Mouse (Mus musculus): ENCODE results near the gene Zswim3. TPM values are rescaled to one million over a fixed set of nuclear protein-coding genes. Genes with fewer than 3 reads are reported as not detected.

Zswim3 gene
- polyA plus RNA-seq (2014; fragmentation: Illumina TruSeq; extraction: RNeasy Lipid Tissue Mini Kit (QIAGEN cat#74804); ENCODE audit: low read depth, low replicate concordance), result 1.8 TPM

DNA sequence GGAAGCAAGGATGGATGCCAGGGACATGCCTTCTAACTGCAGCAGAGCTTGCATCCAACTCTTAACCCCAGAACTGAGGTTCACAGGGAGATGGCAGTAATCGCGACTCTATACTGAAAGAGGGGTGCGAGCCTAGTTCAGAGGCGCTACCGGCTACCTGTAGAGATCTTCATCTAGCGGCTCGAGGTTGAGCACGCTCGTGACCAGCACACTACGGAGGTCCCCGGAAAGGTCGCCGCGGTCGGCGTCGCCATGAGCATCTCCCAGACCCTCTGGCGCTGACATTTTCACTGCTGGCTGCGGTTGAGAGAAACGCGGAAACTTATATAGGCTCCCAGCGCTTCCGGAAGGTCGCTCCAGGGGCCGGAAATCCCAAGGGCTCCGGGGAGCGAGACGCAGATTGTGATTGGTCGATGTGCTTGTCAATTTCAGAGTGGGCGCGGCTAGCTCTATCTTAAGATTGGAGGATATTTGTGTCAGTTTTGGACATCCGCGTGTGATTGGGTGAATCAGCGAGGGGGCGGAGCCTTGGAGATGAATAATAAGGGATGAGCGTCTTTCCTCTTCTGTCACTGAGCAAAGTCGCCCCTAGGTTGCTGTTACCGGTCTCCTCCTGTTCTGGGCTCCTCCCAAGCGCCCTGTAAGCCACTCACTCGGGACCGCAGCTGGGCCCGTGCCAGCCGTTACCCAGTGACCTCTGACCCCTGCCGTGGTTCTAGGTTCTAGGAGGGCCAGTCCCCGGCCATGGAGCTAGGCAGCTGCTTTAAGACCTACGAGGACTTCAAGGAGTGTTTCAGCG lies at the start of gene Zswim3, which contains the start of gene Acot8:
Zswim3 (plus strand) TSS at position 566 of the 799 bp plus-strand sequence.
Acot8 (minus strand) TSS at position 350 of the 799 bp plus-strand sequence.

DNA sequence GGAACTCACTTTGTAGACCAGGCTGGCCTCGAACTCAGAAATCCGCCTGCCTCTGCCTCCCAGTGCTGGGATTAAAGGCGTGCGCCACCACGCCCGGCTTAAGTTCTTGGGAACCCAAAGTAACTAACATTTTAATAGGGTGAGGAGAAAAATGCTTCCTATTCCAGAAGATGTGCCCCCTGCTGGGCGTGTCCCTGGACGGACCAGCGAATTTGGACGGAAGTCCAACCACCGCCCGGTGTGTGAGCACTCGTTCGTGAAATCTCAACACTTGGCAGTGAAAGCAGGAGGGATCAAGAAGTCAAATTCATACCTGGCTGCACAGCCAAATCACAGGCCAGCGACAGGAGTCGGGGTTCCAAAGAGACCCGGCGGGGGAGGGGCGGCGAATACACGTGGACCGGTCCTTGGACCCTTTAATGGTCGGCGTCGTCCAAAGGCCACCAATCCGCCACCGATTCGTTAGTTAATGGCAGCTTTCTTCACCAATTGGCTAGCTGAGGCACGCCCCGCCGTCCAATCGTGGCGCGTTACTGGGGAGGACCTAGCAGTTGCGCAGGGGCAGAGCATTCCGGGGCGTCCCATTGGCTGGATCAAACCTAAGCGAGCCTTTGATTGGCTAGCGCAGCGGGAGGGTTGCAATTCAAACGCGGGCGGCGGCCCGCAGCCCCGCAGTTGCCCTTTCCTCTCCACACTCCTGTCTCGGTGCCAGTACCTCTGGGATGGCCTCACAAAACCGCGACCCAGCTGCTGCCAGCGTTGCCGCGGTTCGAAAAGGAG lies 35.5 kb upstream of the Zswim3 start, which contains the start of gene Ube2c:
Ube2c (plus strand) TSS at position 641 of the 780 bp plus-strand sequence.

DNA sequence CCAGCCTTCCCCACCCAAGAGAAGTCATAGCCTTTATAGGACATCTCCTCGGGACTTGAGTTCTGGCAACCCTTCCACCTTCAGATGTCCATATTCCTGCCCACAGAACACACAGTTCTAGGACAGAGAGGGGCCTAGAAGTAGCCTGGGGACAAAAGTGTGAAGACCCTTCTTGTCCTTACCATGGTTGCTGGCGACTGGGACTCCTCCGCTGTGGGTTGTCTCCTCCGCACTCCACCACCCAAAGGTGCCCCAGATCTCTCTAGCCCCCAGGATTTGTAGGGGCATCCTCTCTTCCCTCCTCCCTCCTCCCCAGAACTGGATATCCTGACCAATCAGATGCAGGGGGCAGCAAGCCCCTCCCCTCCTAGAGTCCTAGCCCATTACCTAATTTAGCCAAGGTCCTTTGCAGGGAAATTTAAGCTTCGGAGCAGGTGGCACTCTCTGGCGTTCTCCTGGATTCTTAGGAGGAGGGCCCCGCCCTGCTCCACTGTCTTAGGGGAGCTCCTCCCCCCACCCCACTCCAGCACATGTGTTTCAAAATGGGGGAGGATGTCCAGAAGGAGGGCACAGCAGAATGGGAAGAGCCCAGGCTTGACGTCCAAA lies 25.3 kb upstream of the Zswim3 start, which contains the start of gene Tnnc2:
Tnnc2 (minus strand) TSS at position 487 of the 606 bp plus-strand sequence.

DNA sequence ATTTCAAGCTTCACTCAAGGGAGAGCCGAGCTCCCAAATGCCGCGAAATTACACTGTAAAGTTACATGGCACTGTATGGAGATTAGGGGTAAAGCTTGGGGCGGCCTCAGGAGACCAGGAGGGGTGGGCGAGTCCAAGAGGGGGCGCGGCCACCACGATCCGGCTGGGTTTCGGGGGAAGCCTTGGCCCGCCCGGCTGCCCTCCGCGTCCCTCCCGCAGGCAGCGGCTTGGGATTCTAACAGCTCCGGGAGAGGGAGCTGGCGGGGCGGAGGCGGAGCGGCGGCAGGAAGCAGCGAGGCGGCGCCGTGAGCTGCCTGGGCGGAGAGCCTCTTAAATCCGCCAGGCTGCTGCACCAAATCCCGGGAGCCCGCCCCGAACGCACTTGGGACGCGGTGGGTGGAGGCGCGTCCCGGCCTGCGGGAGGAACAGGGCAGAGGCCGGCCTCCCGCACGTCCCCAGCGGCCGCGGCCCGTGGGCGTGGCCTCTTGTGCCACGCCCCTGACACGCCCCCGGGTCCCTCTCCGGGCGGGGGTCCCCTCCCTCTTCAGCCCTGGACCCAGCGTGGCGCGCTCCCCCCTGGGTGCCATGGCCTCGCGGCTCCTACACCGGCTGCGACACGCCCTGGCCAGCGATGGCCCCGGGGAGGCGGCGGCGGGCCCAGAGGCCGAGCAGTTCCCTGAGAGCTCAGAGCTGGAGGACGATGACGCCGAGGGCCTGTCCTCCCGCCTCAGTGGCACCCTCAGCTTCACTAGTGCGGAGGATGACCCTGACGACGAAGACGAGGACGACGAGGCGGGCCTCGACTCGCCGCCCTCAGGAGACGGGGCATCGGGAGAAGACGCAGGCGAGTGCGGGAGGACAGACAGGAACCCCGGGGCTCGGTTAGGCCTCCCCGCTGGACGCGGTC lies 19.2 kb upstream of the Zswim3 start, which contains the start of gene Snx21:
Snx21 (plus strand) TSS at position 343 of the 907 bp plus-strand sequence.

DNA sequence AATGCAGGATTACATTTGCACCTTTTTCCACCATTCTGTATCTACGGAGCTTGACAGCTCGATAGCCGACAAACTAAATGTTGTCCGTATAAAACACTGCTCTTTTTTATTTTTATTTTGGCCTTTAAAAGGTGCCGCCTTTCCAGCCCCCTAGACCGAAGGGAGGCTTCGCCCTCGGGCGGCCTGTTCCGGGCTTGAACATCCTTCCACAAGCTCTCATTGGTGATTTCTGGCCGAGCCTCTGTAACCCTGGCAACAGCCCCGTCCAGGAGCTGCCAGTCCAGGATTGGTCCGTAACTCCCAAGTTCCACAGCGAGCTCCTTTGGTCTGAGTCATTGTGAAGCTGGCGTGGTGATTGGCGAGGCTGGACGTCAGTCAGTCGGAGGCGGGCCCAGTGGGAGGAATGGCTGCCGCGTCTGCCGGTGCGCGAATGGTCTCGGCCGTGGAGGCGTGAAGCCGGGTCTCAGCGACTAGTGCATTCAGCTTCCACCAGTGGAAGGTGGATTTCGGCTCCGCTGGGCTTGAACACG lies 17.8 kb downstream of the Zswim3 start, which contains the start of gene Zswim1:
Zswim1 (plus strand) TSS at position 51 of the 530 bp plus-strand sequence.

DNA sequence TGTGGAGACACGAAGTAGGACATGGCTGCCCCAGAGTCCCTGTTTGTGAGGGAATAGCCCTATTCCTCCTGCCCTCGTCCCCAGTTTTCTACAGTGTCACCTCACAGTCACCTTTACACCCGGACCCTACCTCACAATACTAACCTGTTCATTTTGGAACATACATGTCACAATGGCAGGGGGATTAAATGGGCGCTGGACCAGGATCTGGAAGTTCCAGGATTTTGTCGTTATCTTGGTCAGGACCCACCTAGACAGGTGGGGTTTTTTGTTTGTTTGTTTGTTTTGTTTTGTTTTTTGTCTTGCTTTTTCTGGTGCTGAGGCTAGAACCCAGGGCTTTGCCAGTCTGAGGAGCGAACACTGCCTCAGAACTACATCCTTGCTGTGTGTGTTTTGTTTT lies 23.5 kb downstream of the Zswim3 start, which contains the start of gene Spata25:
Spata25 (minus strand) TSS at position 101 of the 400 bp plus-strand sequence.

DNA sequence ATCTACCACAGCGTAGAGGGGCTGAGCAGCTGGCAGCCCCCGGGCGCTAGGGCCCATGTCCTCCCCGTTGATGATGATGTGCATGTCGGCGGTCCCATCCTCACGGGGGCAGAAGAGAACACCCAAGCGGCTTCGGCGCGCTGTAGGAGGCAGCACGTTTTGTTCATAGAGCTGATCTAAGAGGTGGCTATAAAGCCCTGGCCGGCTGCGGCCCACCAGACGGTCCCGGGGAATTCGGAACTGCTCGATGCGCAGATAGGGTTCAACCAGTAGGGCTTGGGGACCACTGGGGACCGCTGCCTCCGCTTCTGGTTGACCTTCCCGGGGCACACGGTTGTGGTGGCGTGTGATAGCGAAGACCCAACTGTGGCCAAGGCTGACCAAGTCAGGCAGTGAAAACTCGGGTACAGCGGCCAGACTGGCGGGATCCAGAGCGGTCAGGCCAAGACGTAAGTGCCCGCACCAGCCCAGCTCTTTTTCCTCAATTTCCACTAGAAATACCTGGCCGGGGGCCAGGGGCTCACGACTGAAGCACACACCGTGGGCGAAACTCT lies 27.9 kb downstream of the Zswim3 start, which contains the start of gene Ctsa:
Ctsa (plus strand) TSS at position 126 of the 554 bp plus-strand sequence.

DNA sequence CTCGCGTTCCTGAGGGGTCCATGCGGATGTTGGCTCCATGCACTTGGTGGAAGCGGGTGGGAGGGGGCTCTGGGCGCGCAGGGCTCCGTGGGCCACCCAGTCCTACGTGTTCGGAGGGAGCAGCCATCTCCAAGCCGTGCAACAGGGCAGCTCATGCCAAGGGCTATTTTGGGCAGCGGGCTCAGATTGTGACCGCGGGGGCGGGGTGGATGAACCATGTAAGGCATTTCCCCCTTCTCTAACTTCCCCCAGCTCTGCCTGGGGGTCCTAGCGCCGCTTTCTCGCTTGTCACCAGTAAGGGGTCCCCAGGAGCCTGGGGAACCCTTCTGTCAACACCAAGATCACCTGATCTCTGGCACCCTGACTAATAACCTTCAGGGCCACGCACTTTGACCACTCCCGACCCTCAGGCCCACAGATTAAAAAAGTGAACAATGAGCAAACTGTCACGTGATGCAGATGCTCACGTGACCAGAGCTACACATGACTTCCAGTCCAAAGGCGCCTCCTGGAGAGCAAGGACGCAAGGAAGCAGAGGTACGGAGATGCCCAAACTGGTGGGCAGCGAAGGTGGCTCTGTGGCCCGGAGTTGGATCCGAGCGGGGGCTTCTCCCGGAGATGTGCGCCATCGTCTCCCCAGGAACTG lies 28.5 kb downstream of the Zswim3 start, which contains the start of gene Neurl2:
Neurl2 (minus strand) TSS at position 143 of the 646 bp plus-strand sequence.

DNA sequence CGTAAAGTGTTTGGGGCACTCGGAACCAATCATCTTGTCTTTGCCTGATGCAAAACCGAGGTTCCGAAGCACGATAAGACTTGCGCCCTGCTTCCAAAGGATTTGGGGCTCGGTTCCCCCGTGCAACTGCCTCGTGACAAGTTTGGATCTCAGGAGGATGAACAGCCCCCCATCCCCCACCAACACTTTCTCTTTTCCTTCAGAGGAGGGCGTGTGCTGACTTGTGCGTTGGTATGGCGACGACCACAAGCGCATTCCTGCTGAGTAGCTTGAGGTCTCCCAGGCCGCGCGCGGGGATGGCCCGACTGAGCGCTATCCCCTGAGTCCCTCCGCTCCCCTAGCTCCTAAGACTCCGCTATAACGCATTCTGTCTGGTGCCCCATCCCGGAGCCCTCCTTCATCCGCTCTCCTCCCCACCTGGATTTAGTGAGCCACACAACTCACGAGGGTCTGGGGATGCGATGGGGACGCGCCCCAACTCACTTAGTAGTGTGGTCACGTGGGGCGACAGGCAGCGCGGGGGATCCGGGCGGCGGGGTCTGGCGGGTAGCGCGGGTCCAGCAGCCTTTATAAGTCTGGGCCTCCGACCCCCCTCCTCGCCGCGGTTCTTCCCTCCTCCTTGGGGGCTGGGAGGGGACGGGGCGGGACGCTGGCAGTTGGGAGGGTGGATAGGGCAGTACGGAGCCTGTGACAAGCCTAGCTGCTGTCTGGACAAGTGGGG lies 52.4 kb downstream of the Zswim3 start, which contains the start of gene Pltp:
Pltp (minus strand) TSS at position 611 of the 721 bp plus-strand sequence.

Other genes with a start within 250 kb of the Zswim3 start
- gene Wfdc2, start 242.7 kb upstream of the Zswim3 start, polyA plus RNA-seq (2014; fragmentation: Illumina TruSeq; extraction: RNeasy Lipid Tissue Mini Kit (QIAGEN cat#74804); ENCODE audit: low read depth, low replicate concordance), result not detected
- not detected for gene Spint3, start 231.6 kb upstream of the Zswim3 start, polyA plus RNA-seq (2014; fragmentation: Illumina TruSeq; extraction: RNeasy Lipid Tissue Mini Kit (QIAGEN cat#74804); ENCODE audit: low read depth, low replicate concordance)
- gene Wfdc6a, start 219.7 kb upstream of the Zswim3 start, polyA plus RNA-seq (2014; fragmentation: Illumina TruSeq; extraction: RNeasy Lipid Tissue Mini Kit (QIAGEN cat#74804); ENCODE audit: low read depth, low replicate concordance), result not detected
- gene Eppin, start 211.5 kb upstream of the Zswim3 start, polyA plus RNA-seq (2014; fragmentation: Illumina TruSeq; extraction: RNeasy Lipid Tissue Mini Kit (QIAGEN cat#74804); ENCODE audit: low read depth, low replicate concordance), result not detected
- gene Wfdc6b, start 191.6 kb upstream of the Zswim3 start, polyA plus RNA-seq (2014; fragmentation: Illumina TruSeq; extraction: RNeasy Lipid Tissue Mini Kit (QIAGEN cat#74804); ENCODE audit: low read depth, low replicate concordance), result not detected
- not detected for gene Wfdc8, start 191.5 kb upstream of the Zswim3 start, polyA plus RNA-seq (2014; fragmentation: Illumina TruSeq; extraction: RNeasy Lipid Tissue Mini Kit (QIAGEN cat#74804); ENCODE audit: low read depth, low replicate concordance)
- gene Wfdc16, start 166.3 kb upstream of the Zswim3 start, polyA plus RNA-seq (2014; fragmentation: Illumina TruSeq; extraction: RNeasy Lipid Tissue Mini Kit (QIAGEN cat#74804); ENCODE audit: low read depth, low replicate concordance), result not detected
- not detected for gene Wfdc10, start 149.1 kb upstream of the Zswim3 start, polyA plus RNA-seq (2014; fragmentation: Illumina TruSeq; extraction: RNeasy Lipid Tissue Mini Kit (QIAGEN cat#74804); ENCODE audit: low read depth, low replicate concordance)
- not detected for gene Wfdc9, start 148.5 kb upstream of the Zswim3 start, polyA plus RNA-seq (2014; fragmentation: Illumina TruSeq; extraction: RNeasy Lipid Tissue Mini Kit (QIAGEN cat#74804); ENCODE audit: low read depth, low replicate concordance)
- gene Wfdc11, start 131.0 kb upstream of the Zswim3 start, polyA plus RNA-seq (2014; fragmentation: Illumina TruSeq; extraction: RNeasy Lipid Tissue Mini Kit (QIAGEN cat#74804); ENCODE audit: low read depth, low replicate concordance), result not detected
- not detected for gene Wfdc13, start 120.0 kb upstream of the Zswim3 start, polyA plus RNA-seq (2014; fragmentation: Illumina TruSeq; extraction: RNeasy Lipid Tissue Mini Kit (QIAGEN cat#74804); ENCODE audit: low read depth, low replicate concordance)
- not detected for gene Spint4, start 106.6 kb upstream of the Zswim3 start, polyA plus RNA-seq (2014; fragmentation: Illumina TruSeq; extraction: RNeasy Lipid Tissue Mini Kit (QIAGEN cat#74804); ENCODE audit: low read depth, low replicate concordance)
- gene Spint5, start 89.8 kb upstream of the Zswim3 start, polyA plus RNA-seq (2014; fragmentation: Illumina TruSeq; extraction: RNeasy Lipid Tissue Mini Kit (QIAGEN cat#74804); ENCODE audit: low read depth, low replicate concordance), result not detected
- 0.35 TPM for gene Wfdc3, start 59.2 kb upstream of the Zswim3 start, polyA plus RNA-seq (2014; fragmentation: Illumina TruSeq; extraction: RNeasy Lipid Tissue Mini Kit (QIAGEN cat#74804); ENCODE audit: low read depth, low replicate concordance)
- 4.6 TPM for gene Dnttip1, start 59.1 kb upstream of the Zswim3 start, polyA plus RNA-seq (2014; fragmentation: Illumina TruSeq; extraction: RNeasy Lipid Tissue Mini Kit (QIAGEN cat#74804); ENCODE audit: low read depth, low replicate concordance)
- gene Ube2c, start 35.2 kb upstream of the Zswim3 start, polyA plus RNA-seq (2014; fragmentation: Illumina TruSeq; extraction: RNeasy Lipid Tissue Mini Kit (QIAGEN cat#74804); ENCODE audit: low read depth, low replicate concordance), result 2.9 TPM
- 8.5 TPM for gene Tnnc2, start 25.1 kb upstream of the Zswim3 start, polyA plus RNA-seq (2014; fragmentation: Illumina TruSeq; extraction: RNeasy Lipid Tissue Mini Kit (QIAGEN cat#74804); ENCODE audit: low read depth, low replicate concordance)
- 3.9 TPM for gene Snx21, start 19.3 kb upstream of the Zswim3 start, polyA plus RNA-seq (2014; fragmentation: Illumina TruSeq; extraction: RNeasy Lipid Tissue Mini Kit (QIAGEN cat#74804); ENCODE audit: low read depth, low replicate concordance)
- not detected for gene Acot8, start 216 bp upstream of the Zswim3 start, polyA plus RNA-seq (2014; fragmentation: Illumina TruSeq; extraction: RNeasy Lipid Tissue Mini Kit (QIAGEN cat#74804); ENCODE audit: low read depth, low replicate concordance)
- 4.4 TPM for gene Zswim1, start 17.6 kb downstream of the Zswim3 start, polyA plus RNA-seq (2014; fragmentation: Illumina TruSeq; extraction: RNeasy Lipid Tissue Mini Kit (QIAGEN cat#74804); ENCODE audit: low read depth, low replicate concordance)
- gene Spata25, start 23.4 kb downstream of the Zswim3 start, polyA plus RNA-seq (2014; fragmentation: Illumina TruSeq; extraction: RNeasy Lipid Tissue Mini Kit (QIAGEN cat#74804); ENCODE audit: low read depth, low replicate concordance), result not detected
- 30.7 TPM for gene Ctsa, start 27.8 kb downstream of the Zswim3 start, polyA plus RNA-seq (2014; fragmentation: Illumina TruSeq; extraction: RNeasy Lipid Tissue Mini Kit (QIAGEN cat#74804); ENCODE audit: low read depth, low replicate concordance)
- gene Neurl2, start 28.4 kb downstream of the Zswim3 start, polyA plus RNA-seq (2014; fragmentation: Illumina TruSeq; extraction: RNeasy Lipid Tissue Mini Kit (QIAGEN cat#74804); ENCODE audit: low read depth, low replicate concordance), result not detected
- 0.87 TPM for gene Pltp, start 52.6 kb downstream of the Zswim3 start, polyA plus RNA-seq (2014; fragmentation: Illumina TruSeq; extraction: RNeasy Lipid Tissue Mini Kit (QIAGEN cat#74804); ENCODE audit: low read depth, low replicate concordance)
- 4.0 TPM for gene Pcif1, start 74.2 kb downstream of the Zswim3 start, polyA plus RNA-seq (2014; fragmentation: Illumina TruSeq; extraction: RNeasy Lipid Tissue Mini Kit (QIAGEN cat#74804); ENCODE audit: low read depth, low replicate concordance)
- gene Zfp335, start 106.7 kb downstream of the Zswim3 start, polyA plus RNA-seq (2014; fragmentation: Illumina TruSeq; extraction: RNeasy Lipid Tissue Mini Kit (QIAGEN cat#74804); ENCODE audit: low read depth, low replicate concordance), result 0.17 TPM
- gene Mmp9, start 135.7 kb downstream of the Zswim3 start, polyA plus RNA-seq (2014; fragmentation: Illumina TruSeq; extraction: RNeasy Lipid Tissue Mini Kit (QIAGEN cat#74804); ENCODE audit: low read depth, low replicate concordance), result not detected
- gene Slc12a5, start 155.7 kb downstream of the Zswim3 start, polyA plus RNA-seq (2014; fragmentation: Illumina TruSeq; extraction: RNeasy Lipid Tissue Mini Kit (QIAGEN cat#74804); ENCODE audit: low read depth, low replicate concordance), result 4.1 TPM
- gene Ncoa5, start 229.8 kb downstream of the Zswim3 start, polyA plus RNA-seq (2014; fragmentation: Illumina TruSeq; extraction: RNeasy Lipid Tissue Mini Kit (QIAGEN cat#74804); ENCODE audit: low read depth, low replicate concordance), result 11.4 TPM

Data from adrenal gland, adult 10 weeks (tissue).